Mouse (Mus musculus): ENCODE measurements around the gene Hoxd4. TPM values are rescaled to one million over a fixed set of nuclear protein-coding genes. Genes with fewer than 3 reads are reported as not detected.

Gene Hoxd4
- polyA plus RNA-seq, 1 experiment from 2014 or later: not detected

GRCm38 (mm10) chr2:74691022-74691951 lies 20.4 kb upstream of the Hoxd4 start, which contains the start of gene Hoxd10:
Gene Hoxd10 (plus strand): TSS chr2:74691924.
- Histone ChIP-seq H3K4me1 (ENCODE audit: control insufficient read depth, low read depth, low read length) (no peaks in the 10 kb centered on the region), H3K4me2 (ENCODE audit: low read depth, low read length) (no peak within 1 kb of the TSS), H3K4me3 (ENCODE audit: low read depth, low read length) (no peak within 1 kb of the TSS), H3K27ac (ENCODE audit: low read length) (no peak within 1 kb of the TSS), H3K9ac (ENCODE audit: low read depth, low read length) (no peak within 1 kb of the TSS), H3K36me3 (ENCODE audit: control insufficient read depth, insufficient read depth) (no peaks in the 10 kb centered on the region), H3K9me3 (replicated peaks; ENCODE audit: control insufficient read depth, low read length) (no peaks in the 10 kb centered on the region), H3K27me3 (ENCODE audit: control insufficient read depth, insufficient read depth, low read depth, low read length) (peaks cover 96% of the 10 kb centered on the region)
- 2% methylated on average over 56 of the region's 56 CpGs for WGBS (ENCODE audit: insufficient replicate concordance)
- no peak for ATAC-seq (ENCODE audit: low read depth)

GRCm38 (mm10) chr2:74691995-74692807 lies 19.5 kb upstream of the Hoxd4 start:
- Histone ChIP-seq H3K9me3 (replicated peaks; ENCODE audit: control insufficient read depth, low read length) (no peaks in the 10 kb centered on the region), H3K9ac (ENCODE audit: low read depth, low read length) (no peak overlapping the region), H3K27ac (ENCODE audit: low read length) (no peak overlapping the region), H3K4me3 (ENCODE audit: low read depth, low read length) (no peak overlapping the region), H3K36me3 (ENCODE audit: control insufficient read depth, insufficient read depth) (no peaks in the 10 kb centered on the region), H3K27me3 (ENCODE audit: control insufficient read depth, insufficient read depth, low read depth, low read length) (peaks cover 96% of the 10 kb centered on the region), H3K4me1 (ENCODE audit: control insufficient read depth, low read depth, low read length) (no peaks in the 10 kb centered on the region), H3K4me2 (ENCODE audit: low read depth, low read length) (no peak overlapping the region)
- WGBS (ENCODE audit: insufficient replicate concordance): 4% methylated on average over 35 of the region's 35 CpGs
- ATAC-seq (ENCODE audit: low read depth): no peak

- H3K27me3 ChIP-seq (ENCODE audit: control insufficient read depth, insufficient read depth, low read depth, low read length): peaks cover 96% of the 10 kb centered on the region
- H3K9ac ChIP-seq (ENCODE audit: low read depth, low read length): no peak overlapping the region
- no peak for ATAC-seq (ENCODE audit: low read depth)
- no peak overlapping the region for H3K4me3 ChIP-seq (ENCODE audit: low read depth, low read length)
- H3K4me1 ChIP-seq (ENCODE audit: control insufficient read depth, low read depth, low read length): no peaks in the 10 kb centered on the region
- no peak overlapping the region for H3K4me2 ChIP-seq (ENCODE audit: low read depth, low read length)
- no peaks in the 10 kb centered on the region for H3K9me3 ChIP-seq (replicated peaks; ENCODE audit: control insufficient read depth, low read length)
- H3K36me3 ChIP-seq (ENCODE audit: control insufficient read depth, insufficient read depth): no peaks in the 10 kb centered on the region
- H3K27ac ChIP-seq (ENCODE audit: low read length): no peak overlapping the region
- 1% methylated on average over 20 of the region's 20 CpGs for WGBS (ENCODE audit: insufficient replicate concordance)
Measured at GRCm38 (mm10) chr2:74692808-74693431, 18.8 kb upstream of the Hoxd4 start.

GRCm38 (mm10) chr2:74693432-74693827 lies 18.3 kb upstream of the Hoxd4 start:
- Histone ChIP-seq H3K9me3 (replicated peaks; ENCODE audit: control insufficient read depth, low read length) (no peaks in the 10 kb centered on the region), H3K4me1 (ENCODE audit: control insufficient read depth, low read depth, low read length) (no peaks in the 10 kb centered on the region), H3K4me2 (ENCODE audit: low read depth, low read length) (no peak overlapping the region), H3K27me3 (ENCODE audit: control insufficient read depth, insufficient read depth, low read depth, low read length) (peaks cover 97% of the 10 kb centered on the region), H3K4me3 (ENCODE audit: low read depth, low read length) (no peak overlapping the region), H3K27ac (ENCODE audit: low read length) (no peak overlapping the region), H3K9ac (ENCODE audit: low read depth, low read length) (no peak overlapping the region), H3K36me3 (ENCODE audit: control insufficient read depth, insufficient read depth) (no peaks in the 10 kb centered on the region)
- WGBS (ENCODE audit: insufficient replicate concordance): 6% methylated on average over 4 of the region's 4 CpGs
- ATAC-seq (ENCODE audit: low read depth): no peak

GRCm38 (mm10) chr2:74694066-74694465 lies 17.7 kb upstream of the Hoxd4 start:
- H3K9me3 ChIP-seq (replicated peaks; ENCODE audit: control insufficient read depth, low read length): no peaks in the 10 kb centered on the region
- no peaks in the 10 kb centered on the region for H3K4me1 ChIP-seq (ENCODE audit: control insufficient read depth, low read depth, low read length)
- WGBS (ENCODE audit: insufficient replicate concordance): 1% methylated on average over 16 of the region's 16 CpGs
- H3K27ac ChIP-seq (ENCODE audit: low read length): no peak overlapping the region
- H3K27me3 ChIP-seq (ENCODE audit: control insufficient read depth, insufficient read depth, low read depth, low read length): peaks cover 97% of the 10 kb centered on the region
- no peak overlapping the region for H3K9ac ChIP-seq (ENCODE audit: low read depth, low read length)
- no peaks in the 10 kb centered on the region for H3K36me3 ChIP-seq (ENCODE audit: control insufficient read depth, insufficient read depth)
- ATAC-seq (ENCODE audit: low read depth): no peak
- H3K4me2 ChIP-seq (ENCODE audit: low read depth, low read length): no peak overlapping the region
- no peak overlapping the region for H3K4me3 ChIP-seq (ENCODE audit: low read depth, low read length)

GRCm38 (mm10) chr2:74695383-74695782 lies 16.3 kb upstream of the Hoxd4 start:
- whole genome bisulfite sequencing (ENCODE audit: insufficient replicate concordance): 14% methylated on average over 1 of the region's 1 CpGs
- H3K36me3 ChIP-seq (ENCODE audit: control insufficient read depth, insufficient read depth): no peaks in the 10 kb centered on the region
- no peak overlapping the region for H3K4me2 ChIP-seq (ENCODE audit: low read depth, low read length)
- H3K9me3 ChIP-seq (replicated peaks; ENCODE audit: control insufficient read depth, low read length): no peaks in the 10 kb centered on the region
- no peak overlapping the region for H3K27ac ChIP-seq (ENCODE audit: low read length)
- no peak for ATAC-seq (ENCODE audit: low read depth)
- no peaks in the 10 kb centered on the region for H3K4me1 ChIP-seq (ENCODE audit: control insufficient read depth, low read depth, low read length)
- no peak overlapping the region for H3K4me3 ChIP-seq (ENCODE audit: low read depth, low read length)
- no peak overlapping the region for H3K9ac ChIP-seq (ENCODE audit: low read depth, low read length)
- H3K27me3 ChIP-seq (ENCODE audit: control insufficient read depth, insufficient read depth, low read depth, low read length): peaks cover 98% of the 10 kb centered on the region

- Histone ChIP-seq H3K9ac (ENCODE audit: low read depth, low read length) (no peak overlapping the region), H3K4me1 (ENCODE audit: control insufficient read depth, low read depth, low read length) (no peaks in the 10 kb centered on the region), H3K36me3 (ENCODE audit: control insufficient read depth, insufficient read depth) (no peaks in the 10 kb centered on the region), H3K27ac (ENCODE audit: low read length) (no peak overlapping the region), H3K4me3 (ENCODE audit: low read depth, low read length) (no peak overlapping the region), H3K27me3 (ENCODE audit: control insufficient read depth, insufficient read depth, low read depth, low read length) (peaks cover 100% of the 10 kb centered on the region), H3K4me2 (ENCODE audit: low read depth, low read length) (no peak overlapping the region), H3K9me3 (replicated peaks; ENCODE audit: control insufficient read depth, low read length) (no peaks in the 10 kb centered on the region)
- WGBS (ENCODE audit: insufficient replicate concordance): 9% methylated on average over 7 of the region's 7 CpGs
- no peak for ATAC-seq (ENCODE audit: low read depth)
Measured at GRCm38 (mm10) chr2:74695813-74696430, 15.8 kb upstream of the Hoxd4 start.

GRCm38 (mm10) chr2:74696442-74697335 lies 15.0 kb upstream of the Hoxd4 start:
- Histone ChIP-seq H3K4me2 (ENCODE audit: low read depth, low read length) (no peak overlapping the region), H3K4me1 (ENCODE audit: control insufficient read depth, low read depth, low read length) (no peaks in the 10 kb centered on the region), H3K9ac (ENCODE audit: low read depth, low read length) (no peak overlapping the region), H3K27ac (ENCODE audit: low read length) (no peak overlapping the region), H3K36me3 (ENCODE audit: control insufficient read depth, insufficient read depth) (no peaks in the 10 kb centered on the region), H3K9me3 (replicated peaks; ENCODE audit: control insufficient read depth, low read length) (no peaks in the 10 kb centered on the region), H3K4me3 (ENCODE audit: low read depth, low read length) (no peak overlapping the region), H3K27me3 (ENCODE audit: control insufficient read depth, insufficient read depth, low read depth, low read length) (peaks cover 99% of the 10 kb centered on the region)
- ATAC-seq (ENCODE audit: low read depth): no peak
- WGBS (ENCODE audit: insufficient replicate concordance): 4% methylated on average over 34 of the region's 34 CpGs
